Mouse (Mus musculus) left cerebral cortex, postnatal 4 days (tissue): Measurements from ENCODE around the gene Nrp2. TPM values are rescaled to one million over a fixed set of nuclear protein-coding genes. Genes with fewer than 3 reads are reported as not detected.

Experiments
- DNase-seq: peaks from one replicate; pipeline ENCODE4 v3.0.0-alpha.2; 2022
- intact Hi-C: fragments of 180-260 bp; cut with DNase I; formaldehyde crosslinking; loops from one replicate; pipeline ENCODE4 v1.15.1; 2025
- total RNA-seq, 2 experiments: library from RNA; stranded (reverse); gene quantifications; 2 replicates each; pipeline ENCODE4 v1.2.3; 2021

Gene Nrp2
- total RNA-seq, 2 experiments from 2014 or later, result 49.9 to 86.2 TPM

- intact Hi-C loops, result no loop called here
- DNase-seq, result no peak
These were observed 100.5 kb downstream of the Nrp2 start for GRCm38 (mm10) chr1:62803544-62803943.

GRCm38 (mm10) chr1:62806014-62806413 lies 102.9 kb downstream of the Nrp2 start:
- intact Hi-C loops, result no loop called here

GRCm38 (mm10) chr1:62808395-62808794 lies 105.3 kb downstream of the Nrp2 start:
- intact Hi-C loops, result no loop called here
- no peak for DNase-seq

More at GRCm38 (mm10) chr1:62806014-62806413, 102.9 kb downstream of the Nrp2 start:
- DNase-seq, result no peak

DNA sequence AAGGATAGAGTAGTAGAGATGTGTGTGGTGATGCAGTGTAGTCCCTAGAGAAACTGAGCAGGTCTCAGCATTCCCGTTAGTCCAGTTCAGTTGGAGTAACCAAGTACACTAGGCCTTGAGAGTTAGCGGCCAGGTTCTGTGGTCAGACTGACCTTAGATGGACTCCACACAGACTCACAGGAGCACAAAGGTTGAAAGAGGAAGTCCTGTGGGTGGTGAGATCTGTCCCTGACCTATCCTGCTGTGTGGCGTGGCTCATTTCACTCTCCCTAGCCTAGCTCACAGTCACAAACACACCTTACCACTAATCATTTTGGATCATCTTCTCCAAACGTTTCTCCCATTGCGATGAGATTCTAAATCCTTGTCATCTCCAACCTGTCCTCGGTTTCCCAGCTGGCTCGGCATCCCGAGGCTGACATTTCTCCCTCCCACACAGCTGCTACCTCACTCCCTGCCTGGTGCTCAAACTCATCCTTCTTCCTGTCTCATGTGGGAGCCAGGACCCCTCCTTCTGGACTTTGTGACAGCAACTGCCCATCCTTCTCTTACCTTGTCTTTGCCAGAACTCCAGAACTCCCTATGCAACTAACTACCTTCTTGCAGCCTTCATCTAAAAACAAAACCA lies 106.6 kb downstream of the Nrp2 start:
- intact Hi-C loops, result no loop called here
- DNase-seq, result no peak

DNA sequence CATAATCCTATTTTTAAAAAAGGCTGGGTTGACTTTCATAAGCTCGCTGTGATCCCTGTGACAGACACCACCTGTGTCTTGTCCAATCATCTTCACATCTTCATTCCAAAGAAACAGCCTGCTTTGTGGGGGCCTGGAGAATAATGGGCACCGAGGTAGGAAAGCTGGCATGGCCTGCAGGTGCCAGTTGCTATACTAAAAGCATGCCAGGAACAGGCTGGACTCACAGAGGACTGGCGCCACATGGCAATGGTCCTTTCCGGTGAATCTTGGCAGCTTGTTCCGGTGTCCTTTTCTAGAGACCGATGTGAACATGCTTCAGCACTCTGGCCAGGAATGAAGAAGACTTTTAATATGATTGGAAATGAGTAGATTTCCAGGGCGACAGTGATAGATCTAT lies 108.1 kb downstream of the Nrp2 start:
- intact Hi-C loops, result no loop called here
- peak; percentile 78 for DNase-seq

DNA sequence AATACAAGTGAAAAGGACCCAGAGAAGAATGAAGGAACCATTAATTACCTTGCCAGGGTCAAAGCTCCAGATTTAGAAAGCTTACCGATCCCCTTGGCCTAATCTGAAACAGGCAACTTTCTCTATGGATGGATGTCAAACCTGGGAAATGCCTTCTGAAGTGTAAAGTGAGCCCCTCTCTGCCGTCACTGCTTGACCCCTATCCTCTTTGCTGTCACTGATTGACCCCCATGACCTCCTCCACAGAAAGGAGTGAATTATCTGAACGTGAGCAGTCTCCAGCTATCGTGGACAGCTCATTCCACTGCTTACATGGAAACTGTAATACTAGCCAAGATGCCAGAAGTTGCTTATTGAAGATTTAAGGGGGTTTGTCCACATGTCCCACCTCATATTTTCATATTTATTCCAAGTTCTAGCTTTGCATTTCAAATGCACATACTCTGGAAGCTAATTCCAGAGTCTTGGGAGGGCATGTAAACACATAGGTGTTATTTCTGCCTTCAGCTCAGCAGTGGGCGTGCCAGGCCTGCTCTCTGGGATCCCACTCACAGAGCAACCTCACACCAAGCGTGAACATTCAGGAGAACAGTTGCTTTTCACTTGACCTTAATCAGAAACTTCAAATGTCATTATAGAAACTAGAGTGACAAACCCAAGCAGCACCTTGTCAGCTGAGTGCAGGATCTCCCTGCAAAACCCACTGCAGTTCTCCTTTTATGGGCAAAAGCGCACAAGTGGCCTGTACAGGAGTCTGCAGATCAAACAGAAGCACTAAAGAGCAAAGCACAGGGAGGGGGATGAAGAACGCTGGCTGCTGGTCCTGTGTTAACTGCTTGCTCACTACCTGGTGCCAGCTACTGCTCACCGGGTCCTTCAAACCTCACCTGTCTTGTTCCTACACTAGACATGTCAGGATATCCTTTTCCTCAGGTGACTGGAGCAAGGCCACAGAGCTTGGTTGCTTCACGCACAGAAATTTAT lies 109.9 kb downstream of the Nrp2 start:
- intact Hi-C loops, result no loop called here
- no peak for DNase-seq

- no peak for DNase-seq
- intact Hi-C loops, result no loop called here
These were observed 110.9 kb downstream of the Nrp2 start for GRCm38 (mm10) chr1:62813938-62814337.

DNA sequence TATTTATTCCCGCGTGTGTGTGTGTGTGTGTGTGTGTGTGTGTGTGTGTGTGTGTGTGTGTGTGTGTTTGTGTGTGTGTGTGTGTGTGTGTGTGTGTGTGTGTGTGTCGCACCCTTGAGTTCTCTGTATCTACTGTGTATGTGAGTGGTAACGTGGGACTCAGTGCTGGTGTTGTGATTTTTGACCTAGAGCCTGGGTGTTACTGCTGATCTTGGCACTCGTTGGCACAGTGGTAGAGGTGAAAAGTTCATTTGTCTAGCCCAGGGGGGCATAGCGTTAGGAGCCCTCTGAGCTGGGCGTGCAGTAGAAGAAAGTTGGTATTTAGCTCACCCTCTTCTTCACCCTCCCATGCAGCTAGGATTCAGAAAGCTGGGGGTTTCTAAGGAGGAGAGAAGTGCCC lies 114.5 kb downstream of the Nrp2 start:
- intact Hi-C loops, result no loop called here
- no peak for DNase-seq

DNA sequence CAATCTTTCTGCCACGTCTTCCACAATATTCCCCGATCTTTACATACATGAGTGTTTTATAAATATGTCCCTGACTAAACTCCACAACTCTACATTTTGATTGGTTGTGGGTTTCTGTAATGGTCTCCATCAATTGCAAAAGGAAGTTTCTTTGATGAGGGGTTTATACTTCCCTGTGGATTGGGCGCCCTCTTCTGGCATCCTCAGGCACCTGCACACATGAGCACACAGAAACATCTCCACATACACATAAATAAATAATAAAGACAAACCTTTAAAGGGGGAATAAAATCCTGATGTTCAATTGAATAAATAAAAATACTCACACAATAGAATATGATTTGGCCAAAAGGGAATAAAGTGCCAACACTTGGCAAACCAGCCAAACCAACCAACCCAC lies 117.1 kb downstream of the Nrp2 start:
- DNase-seq, result peak; percentile 45
- intact Hi-C loops, result no loop called here

- intact Hi-C loops, result no loop called here
- no peak for DNase-seq
These were observed 118.7 kb downstream of the Nrp2 start for GRCm38 (mm10) chr1:62821509-62822398.

DNA sequence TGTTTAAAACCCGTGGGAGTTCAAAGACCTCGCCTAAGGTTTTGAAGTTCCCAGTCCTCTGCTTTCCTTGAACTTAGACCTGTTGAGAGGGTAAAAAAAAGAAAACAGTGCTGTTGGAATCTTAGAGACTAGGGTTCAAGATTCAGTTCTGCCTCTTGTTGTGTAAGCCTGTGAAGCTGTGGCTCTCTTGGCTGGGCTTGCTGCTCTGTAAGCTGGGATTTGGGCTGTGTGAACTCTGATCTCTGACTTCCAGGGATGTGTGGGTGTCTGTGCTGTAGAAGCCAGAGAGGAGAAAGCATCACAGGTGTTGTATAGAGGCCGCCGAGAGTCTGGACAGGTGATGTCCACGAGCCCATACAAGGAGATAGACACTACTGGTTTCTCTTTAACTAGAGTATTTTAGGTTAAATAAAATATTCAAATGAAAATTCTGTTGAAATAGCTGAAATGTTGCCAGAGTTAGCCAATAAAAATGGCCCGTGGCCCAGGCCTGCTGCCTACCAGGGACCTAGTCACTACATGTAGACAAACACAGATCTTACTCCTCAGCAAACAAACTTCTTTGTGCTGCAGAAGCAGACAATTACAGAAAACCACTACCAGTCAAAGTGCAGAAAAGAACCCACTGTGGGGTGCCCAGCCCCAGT lies 120.6 kb downstream of the Nrp2 start:
- intact Hi-C loops, result no loop called here
- no peak for DNase-seq

- intact Hi-C loops, result no loop called here
- no peak for DNase-seq
These were observed 123.0 kb downstream of the Nrp2 start for GRCm38 (mm10) chr1:62825822-62826765.

- intact Hi-C loops, result no loop called here
- DNase-seq, result no peak
These were observed 124.2 kb downstream of the Nrp2 start for GRCm38 (mm10) chr1:62827316-62827715.

DNA sequence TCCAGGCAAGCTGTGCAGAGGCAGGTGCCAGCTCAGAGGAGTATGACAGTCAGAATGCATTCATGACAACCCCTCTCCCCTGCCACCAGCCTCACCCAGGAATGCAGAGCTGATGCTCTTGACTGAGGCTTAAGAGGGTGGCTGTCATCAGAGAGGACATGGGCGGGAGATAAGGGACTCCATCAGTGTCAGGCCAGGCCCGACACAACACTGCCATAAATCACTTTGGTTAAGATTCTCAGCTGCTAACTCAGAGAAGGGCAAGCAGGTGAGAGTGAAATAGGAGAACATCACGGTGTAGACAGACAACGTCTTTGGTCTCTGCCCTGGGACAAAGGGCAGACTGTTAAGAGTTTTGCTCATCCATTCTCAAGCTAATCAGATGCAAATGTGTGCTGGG lies 125.1 kb downstream of the Nrp2 start:
- no peak for DNase-seq
- intact Hi-C loops, result no loop called here

GRCm38 (mm10) chr1:62829690-62830417 lies 126.8 kb downstream of the Nrp2 start:
- intact Hi-C loops, result no loop called here
- no peak for DNase-seq

- intact Hi-C loops, result no loop called here
- DNase-seq, result no peak
These were observed 127.3 kb downstream of the Nrp2 start for GRCm38 (mm10) chr1:62830418-62830769.

- DNase-seq, result no peak
- intact Hi-C loops, result no loop called here
These were observed 128.8 kb downstream of the Nrp2 start for GRCm38 (mm10) chr1:62831725-62832455.

DNA sequence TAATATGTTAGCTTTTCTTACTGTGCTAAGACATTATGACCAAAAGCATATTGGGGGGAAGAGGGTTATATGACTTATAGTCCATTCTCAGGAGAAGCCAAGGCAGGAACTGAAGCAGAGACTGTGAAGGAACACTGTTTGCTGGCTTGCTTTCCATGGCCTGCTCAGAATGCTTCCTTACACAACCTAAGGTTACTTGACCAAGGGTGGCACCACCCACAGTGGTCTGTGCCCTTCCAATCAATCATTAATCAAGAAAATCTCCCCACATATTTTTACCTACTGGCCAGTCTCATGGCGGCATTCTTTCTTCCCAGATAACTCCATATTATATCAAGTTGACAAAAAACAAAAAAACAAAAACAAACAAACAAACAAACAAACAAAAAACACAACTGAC lies 130.3 kb downstream of the Nrp2 start:
- intact Hi-C loops, result no loop called here
- no peak for DNase-seq
